Mouse (Mus musculus) embryo, embryonic 9.5 days (tissue): ENCODE data around the gene Ahcyl2.

ENCODE experiments used
- DNase-seq: peaks from one replicate; pipeline ENCODE4 v3.0.0-alpha.2; 2017; ENCODE audit errors: extremely low spot score

The Ahcyl2 gene

DNA sequence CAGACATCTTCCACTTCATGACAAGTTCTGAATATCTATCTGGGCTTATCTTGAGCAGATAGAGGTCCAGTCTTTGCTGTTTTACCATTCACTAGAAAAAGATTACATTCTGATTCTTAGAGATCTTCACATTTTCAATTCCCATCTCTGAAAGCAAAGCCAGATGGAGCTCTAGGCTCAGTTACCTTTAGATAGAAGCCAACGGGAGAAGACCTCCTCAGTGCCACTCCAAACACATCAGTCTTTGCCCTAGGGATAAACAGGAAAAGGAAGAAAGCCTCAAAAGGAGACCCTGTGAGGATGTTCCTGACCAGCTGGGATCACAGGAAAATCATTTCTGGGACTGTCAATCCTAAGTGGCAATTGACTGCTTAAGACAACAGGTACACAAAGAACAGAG is 145.9 kb downstream of the Ahcyl2 start:
- DNase-seq, result no peak

DNA sequence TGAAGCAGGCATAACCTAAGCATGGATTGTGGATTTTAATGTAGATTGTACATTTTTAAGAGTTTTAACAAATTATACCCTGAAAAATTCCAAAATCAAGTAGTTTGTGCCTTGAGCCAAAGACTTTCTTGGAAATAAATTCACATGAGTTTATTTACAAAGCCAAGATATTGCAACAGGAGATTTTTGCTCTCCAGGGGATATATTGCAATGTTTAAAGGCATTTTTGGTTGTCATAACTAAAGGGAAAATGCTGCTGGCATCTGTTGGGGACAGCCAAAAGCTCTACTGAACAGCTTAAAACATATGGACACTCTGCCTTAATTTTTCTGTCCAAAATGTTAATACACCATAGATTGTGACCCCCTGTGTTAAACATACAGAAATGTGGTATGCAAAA is 146.3 kb downstream of the Ahcyl2 start:
- DNase-seq, result no peak

GRCm38 (mm10) chr6:29915836-29916235 is 148.0 kb downstream of the Ahcyl2 start:
- DNase-seq, result peak; percentile 10

- DNase-seq, result peak; percentile 95
Observed at GRCm38 (mm10) chr6:29916530-29917382, 148.9 kb downstream of the Ahcyl2 start, which contains the start of gene Strip2. Gene Strip2, plus strand, starts transcription at chr6:29917012.

- no peak for DNase-seq
Observed at GRCm38 (mm10) chr6:29917383-29917720, 149.5 kb downstream of the Ahcyl2 start.

DNA sequence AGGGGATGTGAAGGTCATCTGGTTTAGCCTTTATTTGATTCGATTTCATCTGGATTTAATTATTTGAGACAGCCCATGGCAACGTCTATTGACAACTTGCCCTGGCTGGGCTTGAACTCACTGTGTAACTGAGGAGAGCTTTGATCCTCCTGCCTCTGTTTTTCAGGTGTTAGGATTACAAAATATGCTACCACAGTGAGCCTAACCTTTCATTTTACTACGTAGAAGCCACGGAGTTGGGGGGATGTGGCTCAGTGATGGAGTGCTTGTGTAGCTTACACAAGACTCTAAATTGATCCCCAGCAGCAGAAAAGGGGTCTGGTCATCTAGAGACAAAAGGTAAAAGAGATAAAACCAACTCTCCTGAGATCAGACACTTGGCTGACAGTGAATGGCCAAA is 150.1 kb downstream of the Ahcyl2 start:
- no peak for DNase-seq

- no peak for DNase-seq
Observed at GRCm38 (mm10) chr6:29923501-29923900, 155.7 kb downstream of the Ahcyl2 start.

- no peak for DNase-seq
Observed at GRCm38 (mm10) chr6:29925594-29926219, 157.9 kb downstream of the Ahcyl2 start.

DNA sequence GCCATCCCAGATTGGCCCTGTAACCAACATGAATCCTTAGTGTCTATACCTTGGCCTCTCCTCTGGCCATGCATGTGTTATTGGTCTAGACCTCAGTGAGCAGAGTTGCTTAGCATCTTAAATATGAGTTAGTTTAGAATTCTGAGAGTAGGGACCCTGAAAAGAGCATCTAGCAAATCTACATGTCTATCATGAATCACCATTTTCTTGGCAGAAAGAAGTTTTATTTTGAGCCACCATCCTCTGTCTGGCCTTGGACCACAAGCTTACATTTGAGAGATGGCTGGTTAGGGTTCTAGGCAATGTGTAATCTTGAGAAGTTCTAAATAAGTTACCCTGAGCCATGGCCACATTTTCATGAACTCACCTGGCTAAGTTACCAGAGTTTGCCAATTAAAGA is 162.3 kb downstream of the Ahcyl2 start:
- no peak for DNase-seq

GRCm38 (mm10) chr6:29930665-29931064 is 162.9 kb downstream of the Ahcyl2 start:
- DNase-seq, result no peak

DNA sequence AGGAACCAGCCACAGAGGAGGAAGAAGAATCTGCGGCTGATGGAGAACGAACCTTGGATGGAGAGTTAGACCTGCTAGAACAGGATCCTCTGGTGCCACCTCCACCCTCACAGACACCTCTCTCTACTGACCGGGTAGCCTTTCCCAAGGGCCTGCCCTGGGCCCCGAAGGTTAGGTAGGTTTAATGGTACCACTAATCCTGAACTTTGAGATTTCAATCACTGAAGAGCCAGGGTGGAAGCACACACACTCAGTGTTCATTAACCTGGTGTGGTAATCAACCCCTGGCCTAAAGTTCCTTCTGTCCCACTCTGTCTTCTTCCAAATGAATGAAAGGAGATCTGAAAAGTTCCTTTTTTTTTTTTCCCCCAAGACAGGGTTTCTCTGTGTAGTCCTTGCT is 163.4 kb downstream of the Ahcyl2 start:
- DNase-seq, result no peak

DNA sequence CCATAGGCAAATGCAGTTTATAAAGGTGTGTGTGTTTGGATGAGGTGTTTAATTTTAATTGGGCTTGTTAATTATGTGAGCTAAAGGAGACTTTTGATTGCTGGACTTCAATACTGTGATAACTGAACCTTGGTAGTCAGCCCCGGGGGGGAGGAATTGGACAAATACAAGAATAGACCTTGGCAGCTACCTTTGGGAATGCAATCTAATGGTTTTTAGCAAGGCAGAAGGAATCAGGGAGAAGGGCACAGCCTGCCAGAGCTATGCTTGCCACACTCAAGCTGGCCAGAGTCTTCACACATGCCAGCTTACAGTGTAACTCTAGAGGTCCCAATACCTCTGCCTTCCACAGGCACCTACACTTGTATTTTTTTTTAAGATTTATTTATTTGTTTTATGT is 167.9 kb downstream of the Ahcyl2 start:
- DNase-seq, result no peak

DNA sequence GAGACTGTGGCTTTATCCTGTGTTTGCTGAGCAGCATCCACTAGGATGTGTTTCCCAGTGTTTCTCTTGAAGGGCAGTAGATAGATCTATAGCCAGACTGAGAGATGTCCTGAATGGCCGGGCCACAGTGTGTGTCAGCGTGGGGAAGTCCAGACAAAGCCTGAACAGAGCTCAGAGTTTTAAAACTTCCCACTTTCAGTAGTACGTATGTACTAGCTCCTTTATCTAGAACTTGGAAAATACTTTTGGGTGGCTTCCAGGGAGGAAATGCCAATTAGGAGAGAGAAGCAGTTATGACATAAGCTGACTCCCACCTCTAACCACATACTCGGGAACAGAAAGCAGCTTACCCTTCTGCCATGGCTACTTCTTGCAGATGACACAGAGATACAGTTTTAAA is 172.6 kb downstream of the Ahcyl2 start:
- no peak for DNase-seq

- DNase-seq, result no peak
Observed at GRCm38 (mm10) chr6:29941036-29941435, 173.2 kb downstream of the Ahcyl2 start.

GRCm38 (mm10) chr6:29944465-29944864 is 176.7 kb downstream of the Ahcyl2 start:
- no peak for DNase-seq

GRCm38 (mm10) chr6:29946568-29946967 is 178.8 kb downstream of the Ahcyl2 start:
- no peak for DNase-seq

- no peak for DNase-seq
Observed at GRCm38 (mm10) chr6:29947823-29948222, 180.0 kb downstream of the Ahcyl2 start.

DNA sequence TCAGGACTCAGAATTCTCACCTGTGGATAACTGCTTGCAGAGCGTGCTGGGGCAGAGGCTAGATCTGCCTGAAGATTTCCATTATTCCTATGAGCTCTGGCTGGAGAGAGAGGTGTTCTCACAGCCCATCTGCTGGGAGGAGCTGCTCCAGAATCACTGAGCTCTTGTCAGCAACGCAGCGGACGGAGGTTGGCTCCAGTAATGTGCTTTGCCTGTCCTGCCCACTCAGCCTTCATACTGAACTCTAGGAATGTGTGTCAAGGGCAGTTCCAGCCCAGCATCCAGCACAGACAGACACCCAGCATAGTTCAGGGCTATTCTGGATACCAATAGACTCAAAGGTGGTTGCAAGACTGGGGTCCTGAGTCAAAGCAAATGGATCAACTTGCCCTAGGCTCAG is 188.9 kb downstream of the Ahcyl2 start:
- no peak for DNase-seq

- no peak for DNase-seq
Observed at GRCm38 (mm10) chr6:29958669-29959068, 190.9 kb downstream of the Ahcyl2 start.

- DNase-seq, result no peak
Observed at GRCm38 (mm10) chr6:29961081-29961480, 193.3 kb downstream of the Ahcyl2 start.
